Mouse (Mus musculus) cortical plate, adult 2 months (tissue): ENCODE measurements around the gene Sgtb.

Source experiments
- CTCF ChIP-seq: fragments of 200-500 bp; IDR thresholded peaks from 2 replicates; pipeline ENCODE4 v1.5.1; 2011; ENCODE audit warnings: mild to moderate bottlenecking, control low read depth, low read length; ENCODE audit not compliant: insufficient read depth; ENCODE audit errors: extremely low read depth
- POLR2A ChIP-seq: fragments of 200-500 bp; IDR thresholded peaks from 2 replicates; pipeline ENCODE4 v1.6.1; 2011; ENCODE audit warnings: mild to moderate bottlenecking, low read length, control low read depth; ENCODE audit not compliant: insufficient read depth; ENCODE audit errors: extremely low read depth

GRCm38 (mm10) chr13:104155106-104155505 is 45.6 kb downstream of the Sgtb start:
- TF ChIP-seq POLR2A: no peak
- no peak for TF ChIP-seq CTCF
